Mouse (Mus musculus): ENCODE measurements around the gene Tspear. TPM values are rescaled to one million over a fixed set of nuclear protein-coding genes. Genes with fewer than 3 reads are reported as not detected.

Gene Tspear
- polyA plus RNA-seq, 1 experiment, result 0.55 TPM

- H3K36me3 ChIP-seq (ENCODE audit: control insufficient read depth, insufficient read depth, low read length), result no peaks in the 10 kb centered on the region
- no peak for TF ChIP-seq POLR2A (IDR thresholded peaks at IDR 0.05; ENCODE audit: low read depth, low read length)
- no peak for TF ChIP-seq CTCF (IDR thresholded peaks at IDR 0.05; ENCODE audit: extremely low read depth, insufficient read depth, insufficient read length, insufficient replicate concordance)
- H3K27ac ChIP-seq (ENCODE audit: insufficient read depth, low read length), result no peak overlapping the region
- H3K4me1 ChIP-seq (ENCODE audit: control insufficient read depth, insufficient read depth, insufficient read length), result no peaks in the 10 kb centered on the region
- 71% methylated on average over 15 of the region's 15 CpGs for WGBS
- H3K4me3 ChIP-seq (ENCODE audit: extremely low read depth, insufficient read depth, insufficient read length), result no peak overlapping the region
- DNase-seq (ENCODE audit: low read depth in 1 of 2, low spot score in 2 of 2), result no peak
- H3K27me3 ChIP-seq (ENCODE audit: control insufficient read depth, insufficient read depth, low read length), result no peaks in the 10 kb centered on the region
Measured at GRCm38 (mm10) chr10:77658286-77658994, 27.9 kb upstream of the Tspear start.

GRCm38 (mm10) chr10:77663949-77664665 lies 22.3 kb upstream of the Tspear start:
- H3K27ac ChIP-seq (ENCODE audit: insufficient read depth, low read length), result no peak overlapping the region
- DNase-seq (ENCODE audit: low read depth in 1 of 2, low spot score in 2 of 2), result no peak
- TF ChIP-seq POLR2A (IDR thresholded peaks at IDR 0.05; ENCODE audit: low read depth, low read length) (no peak), CTCF (IDR thresholded peaks at IDR 0.05; ENCODE audit: extremely low read depth, insufficient read depth, insufficient read length, insufficient replicate concordance) (no peak)
- no peaks in the 10 kb centered on the region for H3K27me3 ChIP-seq (ENCODE audit: control insufficient read depth, insufficient read depth, low read length)
- H3K4me3 ChIP-seq (ENCODE audit: extremely low read depth, insufficient read depth, insufficient read length), result no peak overlapping the region
- H3K4me1 ChIP-seq (ENCODE audit: control insufficient read depth, insufficient read depth, insufficient read length), result no peaks in the 10 kb centered on the region
- WGBS, result 43% methylated on average over 43 of the region's 43 CpGs
- no peaks in the 10 kb centered on the region for H3K36me3 ChIP-seq (ENCODE audit: control insufficient read depth, insufficient read depth, low read length)

GRCm38 (mm10) chr10:77666342-77666741 lies 20.0 kb upstream of the Tspear start:
- Histone ChIP-seq H3K27me3 (ENCODE audit: control insufficient read depth, insufficient read depth, low read length) (no peaks in the 10 kb centered on the region), H3K4me3 (ENCODE audit: extremely low read depth, insufficient read depth, insufficient read length) (no peak overlapping the region), H3K36me3 (ENCODE audit: control insufficient read depth, insufficient read depth, low read length) (no peaks in the 10 kb centered on the region), H3K27ac (ENCODE audit: insufficient read depth, low read length) (no peak overlapping the region), H3K4me1 (ENCODE audit: control insufficient read depth, insufficient read depth, insufficient read length) (no peaks in the 10 kb centered on the region)
- DNase-seq (ENCODE audit: low read depth in 1 of 2, low spot score in 2 of 2), result no peak
- WGBS, result 75% methylated on average over 8 of the region's 8 CpGs
- TF ChIP-seq CTCF (IDR thresholded peaks at IDR 0.05; ENCODE audit: extremely low read depth, insufficient read depth, insufficient read length, insufficient replicate concordance) (no peak), POLR2A (IDR thresholded peaks at IDR 0.05; ENCODE audit: low read depth, low read length) (no peak)

GRCm38 (mm10) chr10:77667402-77667801 lies 19.0 kb upstream of the Tspear start:
- H3K36me3 ChIP-seq (ENCODE audit: control insufficient read depth, insufficient read depth, low read length), result no peaks in the 10 kb centered on the region
- no peak overlapping the region for H3K4me3 ChIP-seq (ENCODE audit: extremely low read depth, insufficient read depth, insufficient read length)
- DNase-seq (ENCODE audit: low read depth in 1 of 2, low spot score in 2 of 2), result no peak
- 75% methylated on average over 4 of the region's 4 CpGs for WGBS
- TF ChIP-seq CTCF (IDR thresholded peaks at IDR 0.05; ENCODE audit: extremely low read depth, insufficient read depth, insufficient read length, insufficient replicate concordance), result no peak
- H3K4me1 ChIP-seq (ENCODE audit: control insufficient read depth, insufficient read depth, insufficient read length), result no peaks in the 10 kb centered on the region
- H3K27me3 ChIP-seq (ENCODE audit: control insufficient read depth, insufficient read depth, low read length), result no peaks in the 10 kb centered on the region
- no peak overlapping the region for H3K27ac ChIP-seq (ENCODE audit: insufficient read depth, low read length)

GRCm38 (mm10) chr10:77670710-77671109 lies 15.7 kb upstream of the Tspear start:
- no peaks in the 10 kb centered on the region for H3K36me3 ChIP-seq (ENCODE audit: control insufficient read depth, insufficient read depth, low read length)
- DNase-seq (ENCODE audit: low read depth in 1 of 2, low spot score in 2 of 2), result no peak
- WGBS, result 79% methylated on average over 4 of the region's 4 CpGs
- H3K4me3 ChIP-seq (ENCODE audit: extremely low read depth, insufficient read depth, insufficient read length), result no peak overlapping the region
- no peak for TF ChIP-seq POLR2A (IDR thresholded peaks at IDR 0.05; ENCODE audit: low read depth, low read length)
- no peak for TF ChIP-seq CTCF (IDR thresholded peaks at IDR 0.05; ENCODE audit: extremely low read depth, insufficient read depth, insufficient read length, insufficient replicate concordance)
- H3K4me1 ChIP-seq (ENCODE audit: control insufficient read depth, insufficient read depth, insufficient read length), result peaks cover 8% of the 10 kb centered on the region; the same call in 1 of the 2 replicates
- no peak overlapping the region for H3K27ac ChIP-seq (ENCODE audit: insufficient read depth, low read length)
- no peaks in the 10 kb centered on the region for H3K27me3 ChIP-seq (ENCODE audit: control insufficient read depth, insufficient read depth, low read length)

- DNase-seq (ENCODE audit: low read depth in 1 of 2, low spot score in 2 of 2), result no peak
- no peak for TF ChIP-seq CTCF (IDR thresholded peaks at IDR 0.05; ENCODE audit: extremely low read depth, insufficient read depth, insufficient read length, insufficient replicate concordance)
- Histone ChIP-seq H3K4me3 (ENCODE audit: extremely low read depth, insufficient read depth, insufficient read length) (no peak overlapping the region), H3K36me3 (ENCODE audit: control insufficient read depth, insufficient read depth, low read length) (no peaks in the 10 kb centered on the region), H3K27me3 (ENCODE audit: control insufficient read depth, insufficient read depth, low read length) (no peaks in the 10 kb centered on the region), H3K27ac (ENCODE audit: insufficient read depth, low read length) (no peak overlapping the region), H3K4me1 (ENCODE audit: control insufficient read depth, insufficient read depth, insufficient read length) (peaks cover 8% of the 10 kb centered on the region; the same call in 1 of the 2 replicates)
- WGBS, result 52% methylated on average over 4 of the region's 4 CpGs
Measured at GRCm38 (mm10) chr10:77671519-77671918, 14.8 kb upstream of the Tspear start.

- TF ChIP-seq POLR2A (IDR thresholded peaks at IDR 0.05; ENCODE audit: low read depth, low read length) (no peak), CTCF (IDR thresholded peaks at IDR 0.05; ENCODE audit: extremely low read depth, insufficient read depth, insufficient read length, insufficient replicate concordance) (no peak)
- WGBS, result 35% methylated on average over 13 of the region's 13 CpGs
- Histone ChIP-seq H3K4me1 (ENCODE audit: control insufficient read depth, insufficient read depth, insufficient read length) (peaks cover 8% of the 10 kb centered on the region; the same call in 1 of the 2 replicates), H3K27me3 (ENCODE audit: control insufficient read depth, insufficient read depth, low read length) (peaks cover 6% of the 10 kb centered on the region; the same call in 1 of the 2 replicates), H3K36me3 (ENCODE audit: control insufficient read depth, insufficient read depth, low read length) (no peaks in the 10 kb centered on the region), H3K27ac (ENCODE audit: insufficient read depth, low read length) (no peak overlapping the region), H3K4me3 (ENCODE audit: extremely low read depth, insufficient read depth, insufficient read length) (no peak overlapping the region)
- peak; percentile 18 to 55 for DNase-seq (ENCODE audit: low read depth in 1 of 2, low spot score in 2 of 2)
Measured at GRCm38 (mm10) chr10:77673765-77674164, 12.6 kb upstream of the Tspear start.
